Mouse (Mus musculus) C2C12 (cell line): Measurements from ENCODE around the gene Gm43638.
"Not testable (repeated sequence)": the region's sequence is repeated elsewhere in the genome, so short reads cannot be mapped to it uniquely, and the experiment has no call there.

Source experiments
- CTCF ChIP-seq: IDR thresholded peaks from one replicate; pipeline ENCODE4 v1.5.1; 2011; ENCODE audit not compliant: control insufficient read depth, insufficient read depth, insufficient read length
- FOSL1 ChIP-seq: IDR thresholded peaks from one replicate; pipeline ENCODE4 v1.8.0; 2011; ENCODE audit warnings: mild to moderate bottlenecking, low read length; ENCODE audit not compliant: poor library complexity, insufficient read depth, severe bottlenecking
- MAX ChIP-seq: IDR thresholded peaks from one replicate; pipeline ENCODE4 v1.6.1; 2011; ENCODE audit warnings: mild to moderate bottlenecking, control low read depth
- MYOD1 ChIP-seq: IDR thresholded peaks from one replicate; pipeline ENCODE4 v1.6.1; 2011; ENCODE audit warnings: low read depth; ENCODE audit not compliant: control insufficient read depth, insufficient read length
- MYOG ChIP-seq: IDR thresholded peaks from one replicate; pipeline ENCODE4 v1.6.1; 2011; ENCODE audit not compliant: control insufficient read depth, insufficient read length; ENCODE audit errors: extremely low read depth
- USF1 ChIP-seq: IDR thresholded peaks from one replicate; pipeline ENCODE4 v1.6.1; 2011; ENCODE audit warnings: low read depth, mild to moderate bottlenecking, control low read depth, moderate library complexity

GRCm38 (mm10) chr5:87424041-87424440 lies 62.6 kb downstream of the Gm43638 start, which contains the start of gene Ugt2b38:
- not testable (repeated sequence) for TF ChIP-seq CTCF, USF1, MYOD1, MAX, FOSL1, MYOG
